Mouse (Mus musculus) midbrain, embryonic 11.5 days (tissue): ENCODE data around the gene Dock8. TPM values are rescaled to one million over a fixed set of nuclear protein-coding genes. Genes with fewer than 3 reads are reported as not detected.

ENCODE experiments used
- ATAC-seq: fragments of 200-750 bp; cut with Nextera tagmentation; 2 replicates; pipeline ENCODE4 v1.8.0; 2017; ENCODE audit warnings: moderate TSS enrichment, moderate library complexity; ENCODE audit not compliant: low FRiP score
- DNase-seq: peaks from one replicate; pipeline ENCODE4 v3.0.0; 2015; ENCODE audit warnings: low spot score; ENCODE audit errors: missing footprints
- H3K27ac ChIP-seq: fragments of 300-500 bp; sonication (generic); 2 replicates; pipeline ENCODE4 v1.5.1; 2014; ENCODE audit warnings: low read depth, low read length
- H3K27me3 ChIP-seq: fragments of 300-500 bp; sonication (generic); 2 replicates; pipeline ENCODE4 v1.6.1; 2014; ENCODE audit warnings: mild to moderate bottlenecking, low read length, moderate library complexity, mixed read lengths; ENCODE audit not compliant: control insufficient read depth, insufficient read depth
- H3K36me3 ChIP-seq: fragments of 300-500 bp; sonication (generic); 2 replicates; pipeline ENCODE4 v1.6.1; 2014; ENCODE audit warnings: mild to moderate bottlenecking, low read length, moderate library complexity, mixed read lengths; ENCODE audit not compliant: control insufficient read depth, insufficient read depth
- H3K4me1 ChIP-seq: fragments of 300-500 bp; sonication (generic); 2 replicates; pipeline ENCODE4 v1.6.1; 2014; ENCODE audit warnings: low read length; ENCODE audit not compliant: control insufficient read depth, insufficient read depth
- H3K4me2 ChIP-seq: fragments of 300-500 bp; sonication (generic); 2 replicates; pipeline ENCODE4 v1.6.1; 2014; ENCODE audit warnings: mild to moderate bottlenecking, moderate library complexity
- H3K4me3 ChIP-seq: fragments of 300-500 bp; sonication (generic); 2 replicates; pipeline ENCODE4 v1.5.1; 2014; ENCODE audit warnings: low read depth, low read length
- H3K9ac ChIP-seq: fragments of 300-500 bp; sonication (generic); 2 replicates; pipeline ENCODE4 v1.6.1; 2014; ENCODE audit warnings: low read length
- H3K9me3 ChIP-seq: fragments of 300-500 bp; sonication (generic); 2 replicates; pipeline ENCODE4 v1.6.1; 2016; ENCODE audit warnings: low read length; ENCODE audit not compliant: control insufficient read depth
- WGBS: fragments of 180-500 bp; shearing (Covaris S2); extraction: QIAGEN DNeasy Blood & Tissue Kit; methylation state at CpG from one replicate; pipeline ENCODE4 v1.1.7; 2014; 5-methylcytosine and 5-hydroxymethylcytosine counted together
- polyA plus RNA-seq: library from polyadenylated mRNA; unstranded; fragments of >200 nt; fragmentation: Nextera tagmentation; extraction: Ambion mirVana; gene quantifications from 2 replicates; pipeline ENCODE4 v1.2.1, GENCODE M21; 2014

The Dock8 gene
- 0.98 and 1.7 TPM in 2 replicates for polyA plus RNA-seq

- peak; percentile 92 for DNase-seq
- peak; percentile 59 for ATAC-seq
- Histone ChIP-seq H3K27ac (no peak within 1 kb of the TSS), H3K9me3 (no peaks in the 10 kb centered on the region), H3K9ac (peak within 1 kb of the TSS; percentile 39; the same call in 1 of the 2 replicates), H3K27me3 (peaks cover 40% of the 10 kb centered on the region), H3K4me3 (peak within 1 kb of the TSS; percentile 67), H3K4me1 (no peaks in the 10 kb centered on the region), H3K36me3 (no peaks in the 10 kb centered on the region), H3K4me2 (peak within 1 kb of the TSS; percentile 97)
- under 1% methylated on average over 106 of the region's 109 CpGs for WGBS
These were observed at the start of gene Dock8 for GRCm38 (mm10) chr19:24999201-24999886. Gene Dock8 (plus strand): TSS chr19:24999534.

- DNase-seq (peak; percentile 90), ATAC-seq (no peak)
- Histone ChIP-seq H3K9me3 (no peaks in the 10 kb centered on the region), H3K4me3 (no peak overlapping the region), H3K27ac (no peak overlapping the region), H3K4me1 (peaks cover 6% of the 10 kb centered on the region), H3K36me3 (peaks cover 2% of the 10 kb centered on the region; the same call in 1 of the 2 replicates), H3K9ac (no peak overlapping the region), H3K4me2 (no peak overlapping the region), H3K27me3 (no peaks in the 10 kb centered on the region)
- 40% methylated on average over 3 of the region's 3 CpGs for WGBS
These were observed 40.8 kb upstream of the Dock8 start for GRCm38 (mm10) chr19:24958531-24958930.

- ATAC-seq (peak; percentile 100), DNase-seq (peak; percentile 100)
- Histone ChIP-seq H3K27ac (no peak within 1 kb of the TSS), H3K4me3 (peak within 1 kb of the TSS; percentile 77), H3K27me3 (no peaks in the 10 kb centered on the region), H3K36me3 (0 out of 2 replicates have a peak, but pooled peaks cover under 1% of the 10 kb centered on the region), H3K9ac (peak within 1 kb of the TSS; percentile 72), H3K4me1 (peaks cover 6% of the 10 kb centered on the region), H3K4me2 (peak within 1 kb of the TSS; percentile 63), H3K9me3 (no peaks in the 10 kb centered on the region)
- under 1% methylated on average over 36 of the region's 36 CpGs for WGBS
These were observed 38.0 kb upstream of the Dock8 start, which contains the start of gene Cbwd1 for GRCm38 (mm10) chr19:24961172-24961962. Gene Cbwd1 (minus strand): TSS chr19:24961610.

- H3K36me3 ChIP-seq: no peaks in the 10 kb centered on the region
These were observed 33.1 kb upstream of the Dock8 start for GRCm38 (mm10) chr19:24966203-24966602.

GRCm38 (mm10) chr19:24966941-24967340 lies 32.4 kb upstream of the Dock8 start:
- Histone ChIP-seq H3K27me3 (no peaks in the 10 kb centered on the region), H3K9me3 (no peaks in the 10 kb centered on the region), H3K9ac (no peak overlapping the region), H3K36me3 (no peaks in the 10 kb centered on the region), H3K27ac (no peak overlapping the region), H3K4me3 (no peak overlapping the region), H3K4me2 (no peak overlapping the region), H3K4me1 (no peaks in the 10 kb centered on the region)
- DNase-seq: no peak
- WGBS: 87% methylated on average over 2 of the region's 2 CpGs
- ATAC-seq: no peak

More at GRCm38 (mm10) chr19:24966203-24966602, 33.1 kb upstream of the Dock8 start:
- H3K4me2 ChIP-seq: no peak overlapping the region
- no peak for DNase-seq
- H3K27ac ChIP-seq: no peak overlapping the region
- no peak overlapping the region for H3K4me3 ChIP-seq
- no peaks in the 10 kb centered on the region for H3K27me3 ChIP-seq
- no peaks in the 10 kb centered on the region for H3K4me1 ChIP-seq
- no peak for ATAC-seq
- 91% methylated on average over 2 of the region's 2 CpGs for WGBS
- no peak overlapping the region for H3K9ac ChIP-seq
- H3K9me3 ChIP-seq: no peaks in the 10 kb centered on the region

- H3K27me3 ChIP-seq: no peaks in the 10 kb centered on the region
- no peak for ATAC-seq
- DNase-seq: no peak
- no peak overlapping the region for H3K27ac ChIP-seq
- no peaks in the 10 kb centered on the region for H3K4me1 ChIP-seq
- H3K4me2 ChIP-seq: no peak overlapping the region
- H3K36me3 ChIP-seq: no peaks in the 10 kb centered on the region
- H3K9ac ChIP-seq: no peak overlapping the region
- WGBS: 86% methylated on average over 7 of the region's 7 CpGs
- H3K9me3 ChIP-seq: no peaks in the 10 kb centered on the region
- no peak overlapping the region for H3K4me3 ChIP-seq
These were observed 28.0 kb upstream of the Dock8 start for GRCm38 (mm10) chr19:24971307-24971706.

GRCm38 (mm10) chr19:24972701-24973390 lies 26.5 kb upstream of the Dock8 start:
- Histone ChIP-seq H3K27me3 (no peaks in the 10 kb centered on the region), H3K4me3 (no peak overlapping the region), H3K9ac (no peak overlapping the region), H3K27ac (no peak overlapping the region), H3K4me2 (no peak overlapping the region), H3K4me1 (no peaks in the 10 kb centered on the region), H3K36me3 (no peaks in the 10 kb centered on the region), H3K9me3 (no peaks in the 10 kb centered on the region)
- 86% methylated on average over 3 of the region's 3 CpGs for WGBS
- DNase-seq: no peak
- no peak for ATAC-seq

- ATAC-seq (no peak), DNase-seq (no peak)
- no peaks in the 10 kb centered on the region for H3K4me1 ChIP-seq
- H3K36me3 ChIP-seq: no peaks in the 10 kb centered on the region
- no peak overlapping the region for H3K4me3 ChIP-seq
- H3K27me3 ChIP-seq: no peaks in the 10 kb centered on the region
- no peaks in the 10 kb centered on the region for H3K9me3 ChIP-seq
- H3K4me2 ChIP-seq: no peak overlapping the region
- no peak overlapping the region for H3K27ac ChIP-seq
- H3K9ac ChIP-seq: no peak overlapping the region
- 76% methylated on average over 11 of the region's 11 CpGs for WGBS
These were observed 21.3 kb upstream of the Dock8 start for GRCm38 (mm10) chr19:24977991-24978390.
